Mouse (Mus musculus) lung, adult 2 months (tissue): ENCODE results near the gene Ccdc88a.

Experiments
- CTCF ChIP-seq: fragments of 200-500 bp; IDR thresholded peaks from 2 replicates; pipeline ENCODE4 v1.5.1; 2011; ENCODE audit warnings: mild to moderate bottlenecking, low read length, control low read depth; ENCODE audit not compliant: insufficient read depth
- POLR2A ChIP-seq: fragments of 200-500 bp; IDR thresholded peaks from 2 replicates; pipeline ENCODE4 v1.6.1; 2011; ENCODE audit warnings: low read depth, mild to moderate bottlenecking, control low read depth, low read length, borderline replicate concordance; ENCODE audit errors: extremely low read depth

GRCm38 (mm10) chr11:29341259-29341658 is 32.2 kb upstream of the Ccdc88a start:
- TF ChIP-seq CTCF (no peak), POLR2A (no peak)
